Mouse (Mus musculus) intestine, embryonic 16.5 days (tissue): Measurements from ENCODE around the gene Ap2a2. TPM values are rescaled to one million over a fixed set of nuclear protein-coding genes. Genes with fewer than 3 reads are reported as not detected.

Experiments
- ATAC-seq: fragments of 200-750 bp; cut with Nextera tagmentation; 2 replicates; pipeline ENCODE4 v1.8.0; 2017; ENCODE audit warnings: moderate TSS enrichment, moderate library complexity
- H3K27ac ChIP-seq: fragments of 300-500 bp; sonication (generic); 2 replicates; pipeline ENCODE4 v1.5.1; 2014; ENCODE audit warnings: mild to moderate bottlenecking, low read length
- H3K27me3 ChIP-seq: fragments of 300-500 bp; sonication (generic); replicated peaks from 2 replicates; pipeline ENCODE4 v1.6.1; 2014; ENCODE audit warnings: low read length, control low read depth, mixed read lengths; ENCODE audit not compliant: control insufficient read depth, insufficient read depth
- H3K36me3 ChIP-seq: fragments of 300-500 bp; sonication (generic); 2 replicates; pipeline ENCODE4 v1.6.1; 2014; ENCODE audit warnings: low read length, control low read depth; ENCODE audit not compliant: control insufficient read depth, insufficient read depth
- H3K4me1 ChIP-seq: fragments of 300-500 bp; sonication (generic); 2 replicates; pipeline ENCODE4 v1.6.1; 2014; ENCODE audit warnings: low read length, control low read depth, mixed read lengths; ENCODE audit not compliant: control insufficient read depth, insufficient read depth
- H3K4me2 ChIP-seq: fragments of 300-500 bp; sonication (generic); 2 replicates; pipeline ENCODE4 v1.6.1; 2014; ENCODE audit warnings: low read depth, low read length, control low read depth
- H3K4me3 ChIP-seq: fragments of 300-500 bp; sonication (generic); 2 replicates; pipeline ENCODE4 v1.5.1; 2014; ENCODE audit warnings: mild to moderate bottlenecking, low read length
- H3K9ac ChIP-seq: fragments of 300-500 bp; sonication (generic); 2 replicates; pipeline ENCODE4 v1.6.1; 2014; ENCODE audit warnings: low read depth, low read length
- H3K9me3 ChIP-seq: fragments of 300-500 bp; sonication (generic); 2 replicates; pipeline ENCODE4 v1.6.1; 2016; ENCODE audit warnings: low read length, control low read depth; ENCODE audit not compliant: control insufficient read depth
- WGBS: fragments of 180-500 bp; shearing (Covaris S2); extraction: QIAGEN DNeasy Blood & Tissue Kit; methylation state at CpG from one replicate; pipeline ENCODE4 v1.1.7; 2014; 5-methylcytosine and 5-hydroxymethylcytosine counted together
- polyA plus RNA-seq: library from polyadenylated mRNA; unstranded; fragments of >200 nt; fragmentation: Nextera tagmentation; extraction: Ambion mirVana; gene quantifications from 2 replicates; pipeline ENCODE4 v1.2.1, GENCODE M21; 2015

The Ap2a2 gene
- polyA plus RNA-seq, 1 experiment from 2014 or later, result 89.4 TPM

GRCm38 (mm10) chr7:141609719-141610514 is 47.9 kb downstream of the Ap2a2 start:
- peak; percentile 64 for ATAC-seq
- 77% methylated on average over 11 of the region's 11 CpGs for WGBS
- peaks cover 29% of the 10 kb centered on the region for H3K36me3 ChIP-seq

DNA sequence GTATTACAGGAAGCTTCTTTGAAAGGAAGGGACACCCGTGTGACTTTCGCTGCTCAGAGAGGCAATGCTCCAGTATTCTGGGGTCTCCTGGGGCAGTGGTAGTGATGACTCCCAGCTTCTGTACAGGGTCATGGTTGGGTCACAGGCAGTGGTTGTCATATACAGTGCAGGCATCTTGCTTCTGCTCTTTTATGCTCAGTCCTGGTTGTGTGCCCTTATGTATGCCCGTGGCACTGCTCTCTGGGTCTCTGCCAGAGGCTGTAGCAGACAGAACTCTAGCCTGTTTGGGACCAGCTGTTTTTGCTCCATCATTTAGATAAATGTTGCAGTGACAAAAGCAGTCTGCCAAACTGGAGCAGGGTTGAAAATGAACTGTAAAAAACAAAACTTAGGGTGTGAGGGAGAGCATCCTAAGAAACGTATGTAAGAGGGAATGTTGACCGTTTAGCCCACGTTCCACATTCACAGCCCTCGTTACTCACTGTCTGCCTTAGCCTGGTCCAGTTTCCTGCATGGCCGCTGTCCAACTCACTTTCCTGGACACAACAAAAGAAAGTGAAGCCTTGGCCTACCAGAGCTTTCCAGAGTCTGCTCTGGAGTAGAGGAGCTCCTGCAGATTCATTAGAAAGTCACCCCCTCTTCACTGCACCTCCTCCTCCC is 49.9 kb downstream of the Ap2a2 start:
- 53% methylated on average over 8 of the region's 8 CpGs for WGBS
- H3K9ac ChIP-seq, result no peak overlapping the region
- peaks cover 23% of the 10 kb centered on the region for H3K36me3 ChIP-seq
- H3K4me3 ChIP-seq, result no peak overlapping the region
- no peaks in the 10 kb centered on the region for H3K9me3 ChIP-seq
- peaks cover 43% of the 10 kb centered on the region for H3K4me1 ChIP-seq
- no peak overlapping the region for H3K4me2 ChIP-seq
- H3K27ac ChIP-seq, result peak overlapping the region; percentile 63; the same call in 1 of the 2 replicates
- no peak for ATAC-seq
- H3K27me3 ChIP-seq, result no peaks in the 10 kb centered on the region

More at GRCm38 (mm10) chr7:141609719-141610514, 47.9 kb downstream of the Ap2a2 start:
- H3K9ac ChIP-seq, result no peak overlapping the region
- H3K4me1 ChIP-seq, result peaks cover 43% of the 10 kb centered on the region
- H3K27me3 ChIP-seq, result no peaks in the 10 kb centered on the region
- H3K9me3 ChIP-seq, result no peaks in the 10 kb centered on the region
- no peak overlapping the region for H3K4me2 ChIP-seq
- H3K27ac ChIP-seq, result peak overlapping the region; percentile 72; the same call in 1 of the 2 replicates
- no peak overlapping the region for H3K4me3 ChIP-seq

GRCm38 (mm10) chr7:141612371-141612760 is 50.4 kb downstream of the Ap2a2 start:
- Histone ChIP-seq H3K27ac (peak overlapping the region; percentile 63), H3K4me3 (no peak overlapping the region), H3K9me3 (no peaks in the 10 kb centered on the region), H3K4me1 (peaks cover 43% of the 10 kb centered on the region), H3K36me3 (peaks cover 23% of the 10 kb centered on the region), H3K27me3 (no peaks in the 10 kb centered on the region), H3K9ac (0 out of 2 replicates have a peak overlapping the region, but pooled peaks have one; percentile 0), H3K4me2 (no peak overlapping the region)
- 74% methylated on average over 18 of the region's 18 CpGs for WGBS
- no peak for ATAC-seq

GRCm38 (mm10) chr7:141612791-141613190 is 50.8 kb downstream of the Ap2a2 start:
- 56% methylated on average over 13 of the region's 13 CpGs for WGBS
- H3K4me2 ChIP-seq, result no peak overlapping the region
- H3K4me1 ChIP-seq, result peaks cover 43% of the 10 kb centered on the region
- no peak overlapping the region for H3K4me3 ChIP-seq
- peaks cover 23% of the 10 kb centered on the region for H3K36me3 ChIP-seq
- ATAC-seq, result no peak
- no peaks in the 10 kb centered on the region for H3K9me3 ChIP-seq
- no peaks in the 10 kb centered on the region for H3K27me3 ChIP-seq
- H3K27ac ChIP-seq, result peak overlapping the region; percentile 63; the same call in 1 of the 2 replicates
- H3K9ac ChIP-seq, result 0 out of 2 replicates have a peak overlapping the region, but pooled peaks have one; percentile 0

DNA sequence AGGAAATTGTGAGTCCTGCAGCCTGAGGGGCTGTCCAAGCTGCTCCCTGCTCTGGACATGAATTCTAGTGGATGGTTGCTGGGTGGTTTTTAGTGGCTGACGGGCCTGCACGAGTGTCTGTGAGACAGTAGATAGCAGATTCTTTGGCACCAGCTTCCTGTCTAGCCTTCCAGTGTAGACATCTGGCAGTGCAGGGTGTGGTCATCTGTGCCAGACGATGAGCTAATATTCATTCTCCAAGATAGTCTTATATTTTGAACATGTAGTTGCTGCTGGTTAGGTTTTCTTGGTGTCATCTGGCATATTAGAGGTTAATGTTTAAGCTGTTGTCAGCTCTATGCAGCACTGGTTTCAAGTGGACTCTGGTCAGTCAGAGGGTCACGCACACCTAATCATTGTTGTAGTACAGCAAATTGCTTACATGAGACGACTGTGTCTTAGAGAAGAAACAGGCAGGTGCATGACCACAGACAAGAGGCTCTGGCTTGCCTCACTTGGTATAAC is 52.4 kb downstream of the Ap2a2 start:
- peak; percentile 81 for ATAC-seq
- WGBS, result 61% methylated on average over 5 of the region's 5 CpGs
- H3K4me3 ChIP-seq, result no peak overlapping the region
- H3K4me1 ChIP-seq, result peaks cover 43% of the 10 kb centered on the region
- no peaks in the 10 kb centered on the region for H3K27me3 ChIP-seq
- no peak overlapping the region for H3K4me2 ChIP-seq
- H3K36me3 ChIP-seq, result peaks cover 21% of the 10 kb centered on the region
- H3K27ac ChIP-seq, result peak overlapping the region; percentile 76
- H3K9ac ChIP-seq, result peak overlapping the region; percentile 32; the same call in 1 of the 2 replicates
- no peaks in the 10 kb centered on the region for H3K9me3 ChIP-seq

- peaks cover 18% of the 10 kb centered on the region; the same call in 1 of the 2 replicates for H3K36me3 ChIP-seq
- WGBS, result 89% methylated on average over 2 of the region's 2 CpGs
- H3K27me3 ChIP-seq, result no peaks in the 10 kb centered on the region
- H3K4me1 ChIP-seq, result peaks cover 4% of the 10 kb centered on the region; the same call in 1 of the 2 replicates
- H3K9me3 ChIP-seq, result no peaks in the 10 kb centered on the region
- no peak overlapping the region for H3K4me2 ChIP-seq
- ATAC-seq, result no peak
- no peak overlapping the region for H3K4me3 ChIP-seq
- peak overlapping the region; percentile 55; the same call in 1 of the 2 replicates for H3K27ac ChIP-seq
- no peak overlapping the region for H3K9ac ChIP-seq
Measured at GRCm38 (mm10) chr7:141624214-141624613, 62.2 kb downstream of the Ap2a2 start.

DNA sequence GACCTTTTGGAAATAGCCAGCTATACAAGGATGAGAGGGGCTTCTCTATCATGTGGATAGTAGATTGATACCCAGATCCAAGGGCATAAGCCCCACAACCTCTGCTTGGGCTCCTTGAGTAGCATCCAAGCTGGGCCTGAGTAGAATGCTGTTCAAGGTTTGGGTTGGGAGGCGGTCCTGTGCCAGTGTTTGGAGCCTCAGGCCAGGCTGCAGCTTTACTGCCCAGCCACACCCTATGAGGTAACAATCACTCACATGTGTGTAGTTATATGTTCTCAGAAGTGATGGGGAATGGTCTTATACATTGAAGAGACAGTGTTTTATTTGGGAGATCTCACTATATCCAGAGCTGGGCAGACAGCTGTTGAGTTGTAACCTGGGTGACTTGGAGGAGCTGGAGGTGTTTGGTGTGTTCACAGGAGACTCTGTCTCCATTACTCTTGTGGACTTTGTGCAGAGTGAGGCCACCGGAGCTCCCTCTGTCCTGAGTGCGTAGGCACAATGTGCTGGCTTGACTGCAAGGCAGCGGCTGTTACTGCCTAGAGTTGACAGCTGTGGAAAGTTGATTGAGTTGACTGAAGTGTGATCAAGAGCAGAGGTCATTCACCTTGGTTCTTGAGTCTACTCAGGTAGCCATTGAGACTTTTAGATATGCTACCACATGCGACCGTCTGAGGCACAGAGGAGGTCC is 63.3 kb downstream of the Ap2a2 start:
- Histone ChIP-seq H3K4me2 (no peak overlapping the region), H3K4me1 (peaks cover 4% of the 10 kb centered on the region; the same call in 1 of the 2 replicates), H3K9ac (no peak overlapping the region), H3K36me3 (peaks cover 15% of the 10 kb centered on the region; the same call in 1 of the 2 replicates), H3K9me3 (no peaks in the 10 kb centered on the region), H3K27ac (peak overlapping the region; percentile 55; the same call in 1 of the 2 replicates), H3K4me3 (no peak overlapping the region), H3K27me3 (no peaks in the 10 kb centered on the region)
- ATAC-seq, result peak; percentile 91
- WGBS, result 76% methylated on average over 6 of the region's 6 CpGs

- Histone ChIP-seq H3K4me1 (peaks cover 4% of the 10 kb centered on the region; the same call in 1 of the 2 replicates), H3K9ac (no peak overlapping the region), H3K36me3 (peaks cover 14% of the 10 kb centered on the region), H3K27me3 (no peaks in the 10 kb centered on the region), H3K9me3 (no peaks in the 10 kb centered on the region), H3K4me3 (no peak overlapping the region), H3K4me2 (no peak overlapping the region), H3K27ac (no peak overlapping the region)
- 79% methylated on average over 2 of the region's 2 CpGs for whole genome bisulfite sequencing
- ATAC-seq, result no peak
Measured at GRCm38 (mm10) chr7:141628018-141628417, 66.0 kb downstream of the Ap2a2 start.

DNA sequence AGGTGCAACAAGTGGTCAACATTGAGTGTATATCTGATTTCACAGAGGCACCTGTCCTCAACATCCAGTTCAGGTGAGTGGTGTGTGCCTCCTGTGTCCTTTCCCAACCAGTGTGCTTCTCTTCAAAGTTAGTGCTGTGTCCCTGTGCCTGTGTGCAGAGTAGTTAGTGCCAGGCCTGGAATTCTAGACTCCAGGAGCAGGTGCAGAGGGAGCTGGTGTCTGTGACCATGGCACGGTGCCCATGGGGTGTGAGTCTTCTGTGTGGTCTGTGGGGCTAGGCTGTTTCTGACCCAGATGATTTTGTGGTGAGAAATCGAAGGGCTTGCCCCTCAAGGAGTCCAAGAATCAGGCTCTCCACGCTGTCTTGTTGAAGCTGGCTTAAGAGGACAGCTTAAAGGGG is 67.3 kb downstream of the Ap2a2 start:
- 89% methylated on average over 3 of the region's 3 CpGs for WGBS
- Histone ChIP-seq H3K27me3 (no peaks in the 10 kb centered on the region), H3K27ac (no peak overlapping the region), H3K4me3 (no peak overlapping the region), H3K36me3 (peaks cover 11% of the 10 kb centered on the region), H3K9ac (no peak overlapping the region), H3K4me2 (no peak overlapping the region), H3K9me3 (no peaks in the 10 kb centered on the region), H3K4me1 (peaks cover 4% of the 10 kb centered on the region; the same call in 1 of the 2 replicates)
- ATAC-seq, result no peak
